Mouse (Mus musculus) stomach, postnatal 0 days (tissue): ENCODE data around the gene Speer4c.
"Not testable (repeated sequence)": the region's sequence is repeated elsewhere in the genome, so short reads cannot be mapped to it uniquely, and the experiment has no call there.

Experiments
- CTCF ChIP-seq: IDR thresholded peaks from 2 replicates; pipeline ENCODE4 v1.5.1; 2016; ENCODE audit warnings: antibody characterized with exemption, low read depth, mild to moderate bottlenecking, moderate library complexity
- EP300 ChIP-seq: optimal IDR thresholded peaks from 2 replicates; pipeline ENCODE3; 2016; ENCODE audit warnings: antibody characterized with exemption

GRCm38 (mm10) chr5:15677750-15678149 is 36.3 kb downstream of the Speer4c start:
- not testable (repeated sequence) for TF ChIP-seq CTCF, EP300
